Mouse (Mus musculus): ENCODE results near the gene Slc16a12. TPM values are rescaled to one million over a fixed set of nuclear protein-coding genes. Genes with fewer than 3 reads are reported as not detected.
"Not testable (repeated sequence)": the region's sequence is repeated elsewhere in the genome, so short reads cannot be mapped to it uniquely, and the experiment has no call there.

Slc16a12 gene
- total RNA-seq (2021) = under 1 TPM; 0.33 to 0.54 TPM
- long read RNA-seq, experiment 1, full-length matches to known transcripts = 1 of 1 reads
- long read RNA-seq, experiment 1, partial matches to known transcripts = 0 of 1 reads
- long read RNA-seq, experiment 1, other reads (novel, unspliced or antisense) = 0 of 1 reads
- long read RNA-seq, experiment 2 = 0 reads

DNA sequence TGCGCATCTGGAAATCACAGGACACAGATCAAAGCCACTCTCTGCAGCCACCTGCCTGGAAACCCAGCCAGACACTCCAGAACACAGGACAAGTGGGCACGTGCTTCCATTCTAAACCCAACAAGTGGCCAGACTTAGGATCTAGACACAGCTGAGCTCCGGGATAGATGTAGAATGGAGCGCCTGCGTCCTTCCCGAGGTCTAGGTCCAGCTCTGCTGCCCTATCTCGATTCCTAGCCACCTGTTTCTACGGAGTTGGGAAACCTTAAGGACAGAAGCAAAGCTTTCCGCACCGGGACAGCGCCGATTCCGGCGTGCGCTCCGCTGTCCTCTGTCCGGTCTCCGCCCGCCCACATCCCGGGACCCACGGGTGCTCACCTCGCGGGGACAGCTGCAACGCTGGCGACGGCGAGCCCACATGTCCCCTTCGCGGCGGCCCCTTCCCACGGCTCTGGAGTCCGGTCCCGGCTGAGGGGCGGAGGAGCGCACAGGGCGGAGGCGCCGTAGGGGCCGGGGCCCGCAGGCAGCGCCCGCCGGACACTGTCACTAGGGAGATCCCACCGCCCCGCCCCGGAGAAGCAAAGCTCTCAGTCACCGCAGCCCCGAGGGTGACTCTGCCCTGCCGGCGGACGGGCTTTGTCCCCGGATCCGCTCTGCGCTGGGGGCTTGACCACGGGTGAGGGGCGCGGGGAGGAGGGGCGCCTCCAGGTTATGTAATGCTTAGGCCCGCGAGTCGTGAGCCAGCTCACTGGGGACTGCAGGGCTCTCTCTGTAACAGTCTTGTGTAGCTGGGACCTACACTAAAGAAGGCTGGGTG lies at the start of gene Slc16a12:
Slc16a12 (minus strand) TSS at position 602 of the 817 bp plus-strand sequence.
- DNase-seq (ENCODE audit: low spot score in 2 of 2) = peak; percentile 17 to 25

DNA sequence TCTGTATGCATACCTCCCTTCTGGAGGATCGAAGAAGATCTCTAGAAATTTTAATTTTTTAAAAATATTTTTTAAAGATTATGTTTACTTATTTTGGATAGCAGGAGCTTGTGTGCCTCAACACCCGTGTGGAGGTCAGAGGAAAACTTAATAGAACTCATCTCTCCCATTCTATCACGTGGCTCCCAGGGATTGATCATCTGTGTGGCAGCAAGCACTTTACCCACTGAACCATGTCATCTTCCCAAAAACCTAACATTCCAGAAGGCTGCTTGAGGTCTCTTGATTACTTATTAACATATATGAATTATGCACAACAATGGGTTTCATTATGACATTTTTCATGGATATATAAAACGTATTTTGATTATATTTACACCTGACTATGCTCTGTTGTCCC lies 49.3 kb upstream of the Slc16a12 start:
- no peak for DNase-seq (ENCODE audit: low spot score in 2 of 2)

DNA sequence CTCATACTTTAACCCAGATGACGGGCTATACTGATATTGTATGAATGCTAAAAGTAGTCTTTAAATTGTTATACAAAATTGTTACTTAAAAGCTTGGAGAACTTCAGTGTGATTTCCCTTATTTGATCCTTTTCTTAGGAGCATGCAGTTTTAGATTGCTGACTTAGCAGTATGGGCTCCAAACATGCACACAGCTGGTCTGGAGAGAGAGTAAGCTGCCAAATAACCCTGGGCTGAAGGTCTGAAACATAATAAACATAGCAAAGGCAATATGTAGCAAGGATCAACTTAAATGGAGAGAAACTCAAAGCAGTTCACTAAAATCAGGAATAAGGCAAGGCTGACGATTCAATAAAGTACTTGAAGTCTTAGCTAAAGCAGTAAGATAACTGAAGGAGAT lies 35.4 kb upstream of the Slc16a12 start:
- no peak for DNase-seq (ENCODE audit: low spot score in 2 of 2)

DNA sequence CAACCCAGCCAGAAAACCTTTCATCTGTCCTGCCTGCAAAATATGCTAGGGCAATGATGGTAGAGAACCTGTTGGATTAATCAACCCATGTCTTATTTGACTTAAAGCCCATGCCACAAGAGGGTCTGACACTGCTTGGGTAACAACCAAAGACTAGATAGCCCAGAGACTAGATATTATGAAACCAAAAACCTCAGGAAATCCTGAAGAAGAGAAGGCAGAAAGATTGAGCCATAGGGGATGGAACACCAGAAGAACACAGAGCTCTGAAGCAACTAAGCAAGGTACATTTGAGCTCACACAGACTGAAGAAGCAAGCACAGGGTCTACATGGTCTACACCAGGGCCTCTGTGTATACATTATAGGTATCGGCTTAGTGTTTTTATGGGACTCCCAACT lies 31.9 kb upstream of the Slc16a12 start:
- no peak for DNase-seq (ENCODE audit: low spot score in 2 of 2)

DNA sequence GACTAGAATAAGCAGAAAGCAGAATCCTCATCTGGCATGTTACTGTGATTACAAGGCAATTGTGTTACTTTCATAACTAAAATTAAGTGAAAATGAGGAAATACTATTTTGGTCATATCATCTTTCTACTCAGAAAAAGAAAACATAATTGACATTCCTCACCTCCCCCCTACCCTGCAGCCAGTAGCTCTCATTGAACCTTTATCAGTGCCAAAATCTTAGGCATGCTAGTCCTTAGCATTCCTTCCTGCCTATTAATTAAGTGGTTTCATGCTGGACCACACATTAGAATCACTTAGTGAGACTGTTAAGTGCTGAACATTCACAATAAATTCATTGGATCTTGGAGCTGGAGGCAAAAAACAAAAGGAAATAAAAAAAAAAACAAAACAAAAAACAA lies 31.0 kb upstream of the Slc16a12 start:
- no peak for DNase-seq (ENCODE audit: low spot score in 2 of 2)

DNA sequence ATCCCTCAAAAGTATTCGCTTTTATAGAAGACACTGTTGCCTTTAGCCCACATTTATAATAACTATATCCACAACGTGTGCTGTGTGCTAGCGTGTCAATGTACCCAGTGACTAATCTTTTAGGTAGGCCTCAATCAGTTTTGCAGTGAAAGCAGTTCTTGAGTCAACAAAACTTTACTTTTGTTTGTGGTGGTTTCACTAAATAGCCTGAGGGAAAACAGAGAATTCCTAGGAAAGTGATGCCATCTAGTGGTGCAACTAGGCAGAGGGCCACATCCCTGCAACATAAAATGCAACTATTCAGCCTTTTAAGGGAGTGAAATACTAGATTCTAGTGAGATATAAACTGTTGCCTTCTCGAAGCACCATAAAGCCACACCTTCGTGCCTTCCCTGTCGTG lies 25.7 kb upstream of the Slc16a12 start:
- DNase-seq (ENCODE audit: low spot score in 2 of 2) = peak; percentile 28 to 43

DNA sequence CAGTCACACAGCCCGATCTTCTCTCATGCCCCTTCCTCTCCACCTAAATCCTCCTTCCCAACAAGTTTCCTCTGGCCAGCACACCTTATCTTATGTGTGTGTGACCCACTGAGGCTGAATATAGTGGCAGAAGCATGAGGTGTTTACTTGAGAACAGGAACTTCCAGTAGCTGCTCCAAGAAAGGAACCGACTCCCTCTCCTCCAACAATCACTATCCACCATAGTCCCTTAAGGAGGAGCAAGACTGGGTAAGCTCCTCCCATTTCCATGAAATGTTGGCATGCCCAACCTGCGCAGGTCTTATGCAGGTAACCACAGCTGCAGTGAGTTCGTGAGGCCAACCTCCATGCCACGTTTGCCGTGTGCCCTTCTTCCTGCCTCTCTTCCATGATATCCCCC lies 23.7 kb upstream of the Slc16a12 start:
- DNase-seq (ENCODE audit: low spot score in 2 of 2) = no peak

DNA sequence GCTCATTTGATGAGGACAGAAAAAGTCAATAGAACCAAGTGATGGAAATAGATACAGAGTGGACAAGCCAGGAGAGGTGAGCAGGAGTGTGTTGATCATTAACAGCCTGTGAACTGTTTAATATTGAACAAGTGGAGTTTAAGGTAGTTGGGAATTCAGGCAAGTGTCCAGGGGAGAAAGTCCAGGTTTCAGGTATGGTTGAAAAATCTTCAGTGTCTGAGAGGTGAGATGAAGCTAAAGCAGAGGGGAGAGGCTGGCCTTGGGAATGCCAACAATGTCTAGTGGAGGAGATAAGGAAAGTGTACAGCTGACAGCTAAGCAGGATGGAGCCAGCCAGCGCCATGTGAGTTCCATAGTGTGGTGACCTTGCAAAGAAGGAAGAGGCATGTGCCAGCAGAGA lies 11.7 kb upstream of the Slc16a12 start:
- no peak for DNase-seq (ENCODE audit: low spot score in 2 of 2)

DNA sequence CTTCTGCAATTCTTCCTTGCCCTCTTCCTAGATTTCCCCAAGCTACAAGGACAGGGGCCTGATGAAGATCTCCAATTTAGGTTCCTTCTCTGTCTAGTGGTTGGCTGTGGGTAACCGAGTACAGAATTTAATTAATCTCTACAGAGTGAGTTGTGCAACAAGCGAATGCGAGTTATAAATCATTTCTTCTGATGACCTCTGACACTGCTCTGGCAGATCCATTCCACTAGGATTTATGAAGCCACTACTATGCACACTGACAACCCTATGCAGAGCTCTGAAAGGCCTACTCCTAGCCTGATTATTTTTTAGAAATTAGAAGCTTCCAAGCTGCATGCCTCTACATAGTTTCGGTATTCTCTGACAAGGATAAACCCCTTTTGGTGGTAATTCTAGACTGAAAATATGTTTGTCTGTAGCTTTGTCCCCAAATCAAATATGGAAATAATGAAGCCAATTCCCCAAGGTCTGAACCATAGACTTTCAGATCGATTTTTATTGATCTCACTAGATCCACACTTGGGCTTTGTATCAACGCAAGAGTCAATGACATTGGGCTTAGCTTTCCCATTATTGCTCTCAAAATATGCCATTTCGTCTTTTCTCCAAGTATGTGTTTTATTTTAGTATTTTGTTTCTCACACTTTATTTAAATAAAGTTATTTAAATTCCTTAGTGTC lies 9.6 kb upstream of the Slc16a12 start:
- no peak for DNase-seq (ENCODE audit: low spot score in 2 of 2)

DNA sequence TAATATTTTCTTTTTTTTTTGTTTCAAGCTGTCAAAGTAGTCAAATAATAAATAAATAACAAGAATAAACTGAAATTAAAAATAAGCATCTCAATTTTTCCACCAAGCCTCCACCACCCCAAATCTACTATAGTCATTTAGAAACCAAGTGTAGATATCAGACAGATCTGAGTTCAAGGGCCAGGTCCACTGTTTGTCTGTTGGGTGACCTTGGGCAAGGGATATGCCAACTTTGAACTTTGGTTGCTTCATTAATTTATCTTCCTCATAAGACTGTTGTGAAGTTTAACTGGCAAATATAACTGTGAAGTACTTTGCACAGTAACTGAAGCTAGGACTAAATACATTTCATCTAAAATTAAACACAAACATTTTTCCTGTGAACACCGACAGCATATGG lies 8.6 kb upstream of the Slc16a12 start:
- no peak for DNase-seq (ENCODE audit: low spot score in 2 of 2)

DNA sequence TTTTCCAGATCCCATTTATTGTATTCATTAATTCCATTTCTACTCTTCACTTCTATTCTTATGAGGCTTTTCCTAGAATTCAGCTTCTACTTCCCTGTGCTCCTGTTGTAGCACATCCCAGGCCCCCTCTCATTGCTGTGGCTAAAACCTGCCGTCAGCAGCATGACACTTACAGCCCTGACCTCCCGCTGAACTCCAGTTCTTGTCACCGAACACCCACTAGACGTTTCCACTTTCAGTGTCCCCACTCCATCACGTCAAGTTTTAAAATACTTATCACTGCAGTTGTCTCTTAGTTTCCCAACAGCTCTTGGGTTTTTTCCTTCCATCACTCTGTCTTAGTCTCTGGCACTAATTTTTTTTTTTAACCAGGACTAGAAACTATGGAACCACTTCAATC lies 6.2 kb upstream of the Slc16a12 start:
- DNase-seq (ENCODE audit: low spot score in 2 of 2) = no peak

DNA sequence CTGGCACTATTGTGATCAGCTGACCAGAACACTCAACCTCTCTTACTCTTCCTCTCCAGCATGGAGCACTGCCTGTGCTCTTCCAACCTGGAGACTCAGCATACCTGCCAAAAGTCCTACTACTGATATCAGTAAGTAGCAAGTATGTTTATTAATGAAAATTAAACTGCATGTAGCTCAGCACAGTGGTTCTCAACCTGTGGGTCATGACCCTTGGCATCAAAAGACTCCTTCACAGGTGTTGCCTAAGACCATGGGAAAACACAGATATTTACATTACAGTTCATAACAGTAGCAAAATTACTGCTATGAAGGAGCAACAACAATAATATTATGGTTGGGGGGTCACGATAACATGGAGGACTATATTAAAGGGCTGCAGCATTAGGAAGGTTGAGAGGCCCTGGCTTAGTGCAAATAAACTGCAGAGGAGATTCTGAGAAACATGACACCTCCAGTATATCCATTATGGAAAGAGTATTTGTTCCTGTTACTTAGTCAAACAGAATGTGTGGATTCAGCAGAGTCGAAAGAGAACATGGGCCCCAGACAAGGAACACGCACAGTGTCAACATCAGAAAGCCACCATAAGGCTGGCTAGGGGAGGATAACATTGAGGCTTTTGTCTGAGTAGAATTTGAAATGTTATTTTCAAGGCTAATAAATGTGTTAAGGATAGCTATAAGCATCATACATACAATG lies 5.5 kb upstream of the Slc16a12 start:
- no peak for DNase-seq (ENCODE audit: low spot score in 2 of 2)

DNA sequence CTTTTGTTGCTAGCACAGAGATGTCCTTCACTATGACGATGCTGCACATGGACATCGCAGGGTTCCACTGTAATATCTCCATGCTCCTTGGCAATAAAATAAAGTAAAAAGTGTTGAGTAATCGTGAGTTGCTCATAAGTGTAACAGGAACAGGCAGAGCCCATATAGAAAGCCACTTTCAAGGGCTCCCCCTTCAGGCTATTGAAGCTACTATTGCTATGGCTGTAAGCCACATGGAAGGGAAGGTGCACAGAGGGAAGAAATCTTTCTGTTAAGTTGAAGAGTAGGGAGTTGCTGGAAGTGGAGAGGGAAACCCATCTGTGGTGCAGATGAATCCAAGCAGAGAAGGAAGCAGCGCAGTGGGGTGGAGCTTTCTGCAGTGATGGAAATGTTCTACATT lies 4.1 kb upstream of the Slc16a12 start:
- no peak for DNase-seq (ENCODE audit: low spot score in 2 of 2)

DNA sequence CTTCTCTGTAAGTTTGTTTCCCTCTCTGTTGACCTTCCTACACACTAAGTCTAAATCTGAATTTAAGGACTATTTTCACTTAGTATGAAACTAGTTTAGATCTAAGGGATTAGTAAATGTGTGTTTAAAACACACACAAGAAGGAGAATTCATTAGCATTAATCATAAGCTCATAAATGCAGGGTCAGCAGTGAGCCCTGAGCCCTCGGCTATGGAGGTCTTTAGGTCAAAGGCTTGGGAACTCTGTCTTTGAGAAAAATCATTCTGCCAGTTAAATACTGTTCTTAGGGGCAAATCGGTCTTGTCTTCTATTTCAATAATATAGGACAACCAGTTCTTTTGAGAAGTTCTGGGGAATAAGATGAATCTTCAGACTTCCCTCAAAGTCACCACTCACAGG lies 1.9 kb upstream of the Slc16a12 start:
- DNase-seq (ENCODE audit: low spot score in 2 of 2) = no peak

DNA sequence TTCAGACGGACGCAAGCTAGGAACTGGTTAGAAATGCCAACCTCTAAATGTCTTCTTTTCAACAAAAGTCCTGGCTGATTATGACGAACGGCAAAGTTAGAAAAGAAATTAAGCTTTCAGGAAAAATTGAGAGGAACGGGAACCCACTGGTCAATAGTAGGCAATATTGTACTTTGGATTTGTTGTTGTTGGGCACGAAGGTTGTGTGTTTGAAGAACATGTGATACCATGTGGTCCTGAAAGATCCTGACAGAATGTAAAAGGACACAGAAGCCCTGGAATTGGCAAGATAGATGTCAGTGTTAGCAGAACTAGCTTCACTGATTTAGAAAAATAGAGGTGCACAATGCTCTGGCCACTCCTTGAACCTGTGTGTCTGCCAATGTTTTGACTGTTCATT lies 880 bp upstream of the Slc16a12 start:
- DNase-seq (ENCODE audit: low spot score in 2 of 2) = not testable (repeated sequence)

DNA sequence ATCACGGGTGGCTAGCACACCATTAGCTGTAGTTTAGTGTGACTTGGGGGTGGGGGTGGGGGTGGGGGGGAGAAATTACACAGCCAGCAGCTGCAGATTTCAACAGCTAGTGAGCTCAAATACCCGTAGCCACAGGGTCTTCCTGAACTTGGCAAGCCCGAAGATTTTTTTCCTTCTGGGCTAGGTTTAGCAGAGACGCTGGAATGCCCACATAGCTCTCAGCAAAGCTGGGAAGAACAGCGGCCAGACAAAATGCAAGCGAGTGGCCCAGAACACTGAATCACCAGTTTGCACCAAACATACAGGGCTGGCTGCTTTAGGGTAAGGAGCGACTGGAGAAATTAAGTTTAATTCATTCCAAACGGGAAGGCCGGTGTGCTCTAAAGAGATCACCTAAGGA lies 888 bp downstream of the Slc16a12 start:
- DNase-seq (ENCODE audit: low spot score in 2 of 2) = no peak

DNA sequence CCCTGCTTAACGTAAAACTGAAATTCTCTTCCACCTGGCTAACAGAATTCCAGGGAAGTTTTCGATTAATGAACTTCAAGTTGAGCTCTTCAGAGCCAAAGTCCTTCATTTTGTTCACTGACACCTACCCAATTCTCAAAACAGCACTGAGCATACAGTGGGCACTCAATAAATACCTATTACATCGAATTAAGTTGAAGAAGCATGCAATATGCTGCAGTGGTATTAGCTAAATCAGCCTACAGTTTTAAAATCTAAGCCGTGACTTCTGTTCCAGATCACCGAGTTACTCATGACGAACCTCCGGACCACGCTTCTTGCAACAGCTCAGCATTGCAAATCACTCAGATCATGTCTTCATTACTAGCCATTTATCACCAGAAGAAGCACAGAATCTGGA lies 2.1 kb downstream of the Slc16a12 start:
- DNase-seq (ENCODE audit: low spot score in 2 of 2) = no peak

DNA sequence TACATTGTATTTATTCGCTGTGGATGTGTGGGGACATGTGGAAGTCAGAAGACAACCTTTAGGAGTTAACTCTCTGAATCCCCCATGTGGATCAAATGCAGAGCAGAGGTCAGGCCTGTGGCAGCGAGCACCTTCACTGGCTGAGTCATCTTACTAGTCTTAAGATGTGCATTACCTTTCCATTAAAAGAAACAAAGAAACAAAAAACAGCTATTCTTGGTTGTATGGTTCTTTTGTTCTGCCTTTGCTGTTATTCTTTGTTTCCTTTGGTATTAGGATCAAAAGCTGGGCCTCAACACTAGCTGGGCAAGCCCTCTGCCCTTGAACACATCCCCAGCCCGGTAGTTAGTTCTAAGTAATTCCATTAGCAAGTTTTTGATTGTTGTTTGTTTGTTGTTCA lies 9.2 kb downstream of the Slc16a12 start:
- no peak for DNase-seq (ENCODE audit: low spot score in 2 of 2)

DNA sequence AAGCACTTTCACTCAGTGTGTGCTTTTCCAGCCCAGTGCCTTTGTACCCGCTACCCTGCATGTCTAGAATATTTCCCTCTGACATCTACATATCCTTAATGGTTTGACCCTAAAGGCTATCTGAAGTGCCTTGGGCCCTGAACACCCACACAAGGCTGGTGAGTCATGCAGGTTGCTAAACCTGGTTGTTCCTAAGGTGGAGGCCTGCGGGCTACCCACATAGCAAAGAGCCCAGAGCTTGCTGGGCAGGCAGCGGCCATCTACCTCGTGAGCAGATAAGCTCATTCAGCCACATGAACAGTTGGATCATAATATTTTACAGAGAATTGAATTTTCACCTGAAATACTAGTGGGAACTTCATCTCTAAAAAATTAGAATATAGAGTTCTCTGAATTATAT lies 11.2 kb downstream of the Slc16a12 start:
- no peak for DNase-seq (ENCODE audit: low spot score in 2 of 2)

DNA sequence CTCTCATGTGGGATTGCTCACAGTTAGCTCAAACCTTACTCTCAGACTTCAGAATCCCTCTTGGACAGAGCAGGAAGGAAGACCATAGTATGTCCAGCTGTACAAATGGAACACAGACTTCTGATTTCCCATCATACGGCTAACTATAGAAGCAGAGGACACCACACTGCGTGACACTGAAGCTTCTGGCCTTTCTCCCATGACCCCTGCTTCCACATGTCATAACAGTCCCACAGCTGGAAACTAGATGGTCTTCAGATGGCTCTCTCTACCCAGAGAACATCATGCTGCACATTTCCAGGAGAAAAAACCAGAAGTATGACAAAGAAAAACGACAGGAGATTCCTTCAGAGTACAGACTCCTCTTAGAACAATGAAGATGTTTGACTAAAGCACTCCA lies 14.1 kb downstream of the Slc16a12 start:
- DNase-seq (ENCODE audit: low spot score in 2 of 2) = no peak

DNA sequence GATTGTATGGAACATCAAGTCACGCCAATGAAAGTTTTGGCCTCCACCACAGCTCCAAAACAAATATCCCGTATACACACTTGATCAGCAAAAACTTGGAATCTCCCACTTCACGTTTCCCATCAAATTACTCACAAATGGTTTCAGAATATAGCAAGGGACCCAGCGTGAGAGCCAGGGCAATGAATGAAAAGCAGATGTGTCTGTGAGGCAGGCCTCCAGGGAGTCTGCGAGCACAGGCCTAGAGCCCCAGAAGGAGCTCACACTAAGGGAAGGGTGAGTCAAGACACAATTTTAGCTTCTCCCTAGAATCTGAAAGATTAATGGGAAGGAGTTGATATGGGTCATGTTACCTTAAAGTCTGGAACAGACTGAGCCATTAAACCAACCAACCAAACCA lies 15.7 kb downstream of the Slc16a12 start:
- no peak for DNase-seq (ENCODE audit: low spot score in 2 of 2)

DNA sequence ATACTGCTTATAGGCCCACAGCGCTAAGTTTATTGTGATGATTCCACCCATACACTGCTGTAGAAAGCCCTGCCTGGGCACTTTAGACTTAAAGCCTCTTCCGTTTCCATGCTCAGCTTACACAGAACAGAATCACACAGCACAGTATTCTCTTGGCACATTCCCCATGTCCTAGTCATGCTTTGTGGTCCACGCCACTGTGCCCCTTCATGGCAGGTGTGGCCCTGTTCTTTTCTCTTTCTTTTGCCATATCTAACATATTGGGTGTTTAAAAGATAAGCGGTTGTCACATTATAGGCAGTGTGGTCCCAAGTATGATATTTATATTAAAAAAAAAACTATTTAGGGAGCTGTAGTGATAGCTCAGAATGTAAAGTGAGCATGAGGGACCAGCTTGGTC lies 16.5 kb downstream of the Slc16a12 start:
- DNase-seq (ENCODE audit: low spot score in 2 of 2) = no peak

Data from adrenal gland, adult 18-20 months (tissue).